Mouse (Mus musculus) monocyte, adult 59 days (primary cell): Measurements from ENCODE around the gene Olfr15. TPM values are rescaled to one million over a fixed set of nuclear protein-coding genes. Genes with fewer than 3 reads are reported as not detected.

Source experiments
- total RNA-seq, 2 experiments: library from RNA; stranded (reverse); gene quantifications; one replicate each; pipeline ENCODE4 v1.2.4; 2023

Gene Olfr15
- total RNA-seq: not detected

GRCm38 (mm10) chr16:3830588-3831109 lies at the start of gene Olfr15:
Gene Olfr15, plus strand, starts transcription at chr16:3830878.

GRCm38 (mm10) chr16:3846711-3847518 lies 16.2 kb downstream of the Olfr15 start, which contains the start of gene Zfp174:
Gene Zfp174, plus strand, starts transcription at chr16:3847268.

GRCm38 (mm10) chr16:3872216-3873047 lies 41.8 kb downstream of the Olfr15 start, which contains the start of gene Naa60:
Gene Naa60, plus strand, starts transcription at chr16:3872375.

GRCm38 (mm10) chr16:3884201-3885064 lies 53.8 kb downstream of the Olfr15 start, which contains the start of the genes Zfp597 and Gm20695:
Gene Zfp597, minus strand, starts transcription at chr16:3884561.
Gene Gm20695, plus strand, starts transcription at chr16:3884648.

Other genes with a start within 250 kb of the Olfr15 start
- gene Olfr161, start 239.8 kb upstream of the Olfr15 start, total RNA-seq: not detected
- 10 to 100 TPM; 86.4 to 98.5 TPM for gene Mefv, start 112.8 kb upstream of the Olfr15 start, total RNA-seq
- gene Zfp263, start 86.8 kb upstream of the Olfr15 start, total RNA-seq: 10 to 100 TPM; 76.8 to 78.0 TPM
- gene Zfp174, start 16.4 kb downstream of the Olfr15 start, total RNA-seq: under 1 TPM; 0.39 to 0.64 TPM
- gene Naa60, start 41.5 kb downstream of the Olfr15 start, total RNA-seq: 100 to 1,000 TPM; 118 to 130 TPM
- gene Zfp597, start 53.7 kb downstream of the Olfr15 start, total RNA-seq: 10 to 100 TPM; 11.8 to 17.2 TPM
- 1 to 10 TPM; 1.0 to 2.8 TPM for gene Gm20695, start 53.8 kb downstream of the Olfr15 start, total RNA-seq
- gene 1700037C18Rik, start 77.8 kb downstream of the Olfr15 start, total RNA-seq: 1 to 10 TPM; 3.7 to 4.3 TPM
- gene Cluap1, start 77.9 kb downstream of the Olfr15 start, total RNA-seq: 10 to 100 TPM; 11.0 to 13.2 TPM
- 1 to 10 TPM; 1.7 to 2.6 TPM for gene Nlrc3, start 145.8 kb downstream of the Olfr15 start, total RNA-seq
- 10 to 100 TPM; 30.3 to 34.9 TPM for gene Slx4, start 172.9 kb downstream of the Olfr15 start, total RNA-seq
- gene Dnase1, start 206.1 kb downstream of the Olfr15 start, total RNA-seq: not detected
- gene Trap1, start 246.9 kb downstream of the Olfr15 start, total RNA-seq: 10 to 100 TPM; 39.4 to 41.5 TPM